ENCODE assay signal across 12 mouse cellular contexts in genomic region chr11:8566250-8566853, GRCm38 (mm10).
A peak's percentile ranks its signal among the peaks of the same experiment; 100 is the strongest.
DNase-seq lines count a peak whose midpoint lies in the region; ATAC-seq lines count a peak whose summit lies in the region.
"Had no signal": no experiment of that assay in that cellular context is flagged by ENCODE, and none has a peak within 500 bp of the region (broad histone marks: within the 10 kb centered on the region; RNA-seq: fewer than 3 reads in every experiment).

No protein-coding gene starts in this region.

- no peak overlapping the region for H3K4me2 ChIP-seq in heart, embryonic 11.5 days
- H3K4me2 ChIP-seq: hindbrain, embryonic 15.5 days had no signal

- no peak overlapping the region for H3K9ac ChIP-seq in heart, embryonic 11.5 days (ENCODE audit: low read depth, low read length)
- H3K9ac ChIP-seq: hindbrain, embryonic 15.5 days had no signal

- DNase-seq in heart, adult 8-10 months (ENCODE audit: low spot score) = peak; percentile 41
- peak; percentile 35 to 45 for DNase-seq in right cerebral cortex, postnatal 10 days (ENCODE audit: low spot score in 2 of 2)
- DNase-seq in right cerebral cortex, postnatal 36 days (ENCODE audit: low spot score in 2 of 2) = no peak
- DNase-seq in induced T-regulatory cell, adult 2 months (ENCODE audit: low read depth) = peak; percentile 4
- DNase-seq in spleen, postnatal 36 days (ENCODE audit: low spot score in 2 of 2) = peak; percentile 27 to 52
- DNase-seq in urinary bladder, postnatal 14 days (ENCODE audit: low spot score) = no peak
- no peak for DNase-seq in embryo, embryonic 9.5 days (ENCODE audit: extremely low spot score)
- DNase-seq: adrenal gland, postnatal 36 days; right cerebral cortex, postnatal 25 days had no signal

- H3K4me3 ChIP-seq in heart, embryonic 11.5 days (ENCODE audit: low read depth, low read length) = no peak overlapping the region
- H3K4me3 ChIP-seq: hindbrain, embryonic 15.5 days had no signal

- no peaks in the 10 kb centered on the region for H3K27me3 ChIP-seq in heart, embryonic 11.5 days (ENCODE audit: control insufficient read depth, insufficient read depth, low read length)
- H3K27me3 ChIP-seq: hindbrain, embryonic 15.5 days had no signal

- no peaks in the 10 kb centered on the region for H3K36me3 ChIP-seq in heart, embryonic 11.5 days (ENCODE audit: control insufficient read depth, insufficient read depth, low read length)
- H3K36me3 ChIP-seq: hindbrain, embryonic 15.5 days had no signal

- no peaks in the 10 kb centered on the region for H3K4me1 ChIP-seq in heart, embryonic 11.5 days (ENCODE audit: control insufficient read depth, insufficient read depth, low read length)

- no peak overlapping the region for H3K27ac ChIP-seq in heart, embryonic 11.5 days (ENCODE audit: low read depth, low read length)
- H3K27ac ChIP-seq: hindbrain, embryonic 15.5 days had no signal

- WGBS in heart, embryonic 11.5 days (ENCODE audit: insufficient replicate concordance) = 77% methylated on average over 3 of the region's 3 CpGs

- no peak for ATAC-seq in heart, embryonic 11.5 days (replicated peaks; ENCODE audit: insufficient number of reproducible peaks, low FRiP score, low TSS enrichment)
- ATAC-seq: CD4-positive, CD25-positive, alpha-beta regulatory T cell, adult 4 months had no signal

- H3K9me3 ChIP-seq in heart, embryonic 11.5 days (replicated peaks; ENCODE audit: control insufficient read depth, low read length) = 0 out of 2 replicates have a peak, but pooled peaks cover 2% of the 10 kb centered on the region
- H3K9me3 ChIP-seq: hindbrain, embryonic 15.5 days had no signal

Comparison
In these comparisons a context has a peak if more than half of its experiments do, and no peak if none do; other contexts are left out.
1. DNase-seq: peak in heart, adult 8-10 months (single experiment), right cerebral cortex, postnatal 10 days (2 of 2), induced T-regulatory cell, adult 2 months (single experiment) and spleen, postnatal 36 days (2 of 2); none in right cerebral cortex, postnatal 36 days (0 of 2), urinary bladder, postnatal 14 days (single experiment) and embryo, embryonic 9.5 days (single experiment).